Mouse (Mus musculus): ENCODE data around the gene Vmn2r75.
"Not testable (repeated sequence)": the region's sequence is repeated elsewhere in the genome, so short reads cannot be mapped to it uniquely, and the experiment has no call there.

The Vmn2r75 gene

GRCm38 (mm10) chr7:86171678-86172077 is at the start of gene Vmn2r75:
Gene Vmn2r75, minus strand, starts transcription at chr7:86171778.
- DNase-seq (ENCODE audit: low spot score in 2 of 2), result not testable (repeated sequence)

- DNase-seq (ENCODE audit: low spot score in 2 of 2), result peak in 1 of 2 experiments; percentile 1
Observed at GRCm38 (mm10) chr7:86211345-86211744, 39.8 kb upstream of the Vmn2r75 start.

Measured in cerebellum, postnatal 4 days (tissue).